Mouse (Mus musculus) mature B cell (primary cell): Measurements from ENCODE around the gene Gpsm1.
"Not testable (repeated sequence)": the region's sequence is repeated elsewhere in the genome, so short reads cannot be mapped to it uniquely, and the experiment has no call there.

Experiments
- in situ Hi-C: fragments of 300-500 bp; cut with MboI; formaldehyde crosslinking; loops from 2 replicates; pipeline ENCODE4 v1.14.3; 2019

Gene Gpsm1

DNA sequence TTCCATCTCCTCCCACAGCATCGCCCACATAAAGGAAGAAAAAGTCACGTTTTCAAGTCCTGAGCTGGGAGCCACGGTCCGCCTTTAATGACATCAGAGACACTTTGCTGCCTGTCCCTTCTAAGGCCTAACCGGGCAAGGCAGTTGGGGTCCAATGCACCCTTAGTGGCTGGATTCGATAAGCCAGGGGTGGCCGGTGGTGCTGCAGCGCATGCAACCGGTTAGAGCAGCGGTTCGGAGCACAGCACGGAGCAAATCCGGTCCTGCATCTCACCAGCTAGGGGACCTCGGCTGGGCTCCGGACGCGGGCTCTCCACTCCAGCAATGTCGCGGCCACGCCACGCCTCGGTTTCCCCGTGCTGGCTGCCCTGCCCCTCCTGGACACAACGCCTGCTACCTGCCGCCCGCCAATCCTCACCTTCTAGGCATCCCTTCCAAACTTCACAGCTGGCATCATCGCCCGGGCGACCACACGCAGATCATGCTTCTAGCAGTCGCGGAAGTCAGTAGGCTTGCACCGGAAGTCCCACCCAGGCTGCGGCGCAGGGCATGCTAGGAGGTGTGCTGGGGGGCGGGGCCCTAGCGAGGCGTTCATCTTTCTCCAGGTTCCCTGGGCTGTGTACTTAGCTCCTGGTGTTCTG, 64.9 kb downstream of the Gpsm1 start, which contains the start of gene Snapc4:
Gene Snapc4 (minus strand): TSS at position 523 of the 641 bp plus-strand sequence.
- in situ Hi-C loops: no loop called here

DNA sequence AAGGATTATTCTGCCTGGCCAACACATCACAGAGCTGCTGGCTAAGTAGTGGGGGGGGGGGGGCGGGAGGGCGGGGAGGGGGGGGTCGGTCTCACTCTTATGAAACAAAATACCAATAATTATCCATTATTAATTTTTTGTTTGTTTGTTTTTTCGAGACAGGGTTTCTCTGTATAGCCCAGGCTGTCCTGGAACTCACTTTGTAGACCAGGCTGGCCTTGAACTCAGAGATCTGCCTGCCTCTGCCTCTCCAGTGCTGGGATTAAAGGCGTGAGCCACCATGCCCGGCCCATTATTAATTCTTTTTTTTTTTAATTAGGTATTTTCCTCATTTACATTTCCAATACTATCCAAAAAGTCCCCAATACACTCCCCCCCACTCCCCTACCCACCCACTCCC, 65.6 kb downstream of the Gpsm1 start:
- in situ Hi-C loops: not testable (repeated sequence)

DNA sequence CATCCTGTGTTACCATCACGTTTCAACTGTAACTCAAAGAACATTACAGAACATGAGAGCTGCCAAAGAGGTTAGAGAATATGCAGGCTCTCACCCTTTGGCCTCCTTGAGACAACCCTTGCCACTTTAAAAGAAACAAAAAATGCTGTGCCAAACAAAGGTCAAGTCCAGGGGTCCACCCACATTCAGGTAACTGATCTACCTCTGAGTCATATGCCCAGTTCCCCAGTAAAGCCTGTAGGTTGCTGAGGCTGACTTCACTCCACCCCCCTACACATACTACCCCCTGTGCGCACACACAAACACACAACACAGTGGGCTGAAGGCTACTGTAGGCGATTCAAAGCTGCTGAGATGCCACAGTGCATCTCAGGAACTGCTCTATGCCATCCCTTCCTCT, 72.4 kb downstream of the Gpsm1 start:
- in situ Hi-C loops: no loop called here

DNA sequence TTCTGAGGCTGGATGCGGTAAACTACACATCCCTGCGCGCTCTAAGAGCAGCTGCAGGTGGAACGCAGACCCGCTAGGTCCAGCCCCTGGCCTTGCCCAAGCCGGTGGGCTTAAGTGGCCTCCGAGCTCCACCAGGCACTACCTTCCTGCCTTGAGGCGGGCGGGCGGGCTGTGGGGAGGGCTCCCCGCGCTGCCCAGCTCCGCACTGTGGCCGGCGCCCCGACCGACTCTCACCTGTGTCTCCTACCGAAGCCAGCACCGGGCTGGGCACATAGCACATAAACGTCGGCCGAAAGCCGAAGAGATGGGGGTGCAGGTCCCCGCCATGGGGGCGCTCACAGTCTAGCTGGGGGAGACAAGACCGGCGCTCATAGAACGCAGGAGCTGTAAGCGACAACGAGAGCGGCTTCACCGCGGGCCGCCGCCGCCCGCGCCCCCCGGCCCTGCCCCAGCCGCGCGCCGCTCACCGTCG, 73.4 kb downstream of the Gpsm1 start:
- in situ Hi-C loops: no loop called here

DNA sequence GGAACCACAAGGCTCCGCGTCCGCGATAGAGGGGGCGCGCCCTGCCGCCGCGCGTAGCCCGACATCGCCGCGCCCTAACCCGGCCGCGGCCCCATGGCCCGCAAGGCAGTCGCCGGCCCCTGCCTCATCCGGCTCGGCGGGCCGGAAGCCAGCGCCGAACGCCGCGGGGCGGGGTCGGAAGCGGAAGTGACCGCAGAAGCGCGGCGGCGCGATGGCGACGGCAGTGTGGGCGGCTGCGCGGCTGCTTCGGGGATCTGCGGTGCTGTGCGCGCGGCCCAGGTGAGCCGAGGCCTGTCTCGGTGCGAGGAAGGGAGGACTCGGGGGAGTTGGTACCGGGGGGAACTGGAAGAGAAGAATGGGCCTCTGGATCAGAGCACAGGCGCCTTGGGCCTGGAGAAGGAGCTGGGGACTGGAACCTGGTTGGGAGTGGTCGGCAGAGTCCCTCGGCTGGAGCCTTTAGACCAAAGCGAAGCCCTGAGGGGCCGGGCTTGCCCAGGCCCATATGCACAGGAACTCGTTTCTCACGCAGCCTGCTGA, 73.9 kb downstream of the Gpsm1 start, which contains the start of the genes Entr1 and Pmpca:
Gene Entr1 (minus strand): TSS at position 163 of the 537 bp plus-strand sequence.
Gene Pmpca (plus strand): TSS at position 186 of the 537 bp plus-strand sequence.
- in situ Hi-C loops: no loop called here

DNA sequence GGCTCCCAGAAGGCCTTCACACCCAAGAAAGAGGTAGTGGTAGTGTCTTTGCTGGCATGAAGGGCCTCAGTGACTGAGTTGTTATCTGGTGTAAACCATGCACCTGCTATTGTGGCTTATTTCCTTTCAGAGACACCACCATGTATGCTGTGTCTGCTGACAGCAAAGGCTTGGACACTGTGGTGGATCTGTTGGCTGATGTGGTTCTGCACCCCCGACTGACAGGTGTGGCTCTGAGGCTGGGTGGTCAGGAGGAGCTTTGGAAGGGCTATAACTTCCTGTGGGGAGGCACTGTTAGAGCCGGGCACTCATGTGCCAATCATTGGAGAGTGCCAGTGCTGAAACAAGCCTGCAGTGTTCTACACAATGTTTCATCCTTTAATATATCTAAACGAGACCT, 75.6 kb downstream of the Gpsm1 start:
- in situ Hi-C loops: no loop called here

DNA sequence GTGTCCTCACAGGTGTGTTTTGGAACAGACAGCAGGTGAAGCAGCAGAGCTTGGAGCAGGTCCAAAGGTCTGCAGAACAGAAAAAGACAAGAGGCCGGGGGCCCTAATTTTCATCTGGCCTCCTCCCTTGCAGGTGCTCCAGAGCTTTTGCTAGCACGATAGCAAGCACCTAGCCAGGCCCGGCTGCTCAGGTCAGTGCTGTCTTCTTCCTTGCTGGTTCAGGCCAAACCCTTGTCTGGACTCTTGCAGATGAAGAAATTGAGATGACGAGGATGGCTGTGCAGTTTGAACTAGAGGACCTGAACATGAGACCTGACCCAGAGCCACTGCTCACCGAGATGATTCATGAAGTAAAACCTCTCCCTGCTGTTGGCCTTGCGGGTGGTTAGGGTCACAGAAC, 76.3 kb downstream of the Gpsm1 start:
- in situ Hi-C loops: no loop called here
